Mouse (Mus musculus) brown adipose tissue, adult 24 weeks (tissue): ENCODE results near the gene Osgep. TPM values are rescaled to one million over a fixed set of nuclear protein-coding genes. Genes with fewer than 3 reads are reported as not detected.
"Not testable (repeated sequence)": the region's sequence is repeated elsewhere in the genome, so short reads cannot be mapped to it uniquely, and the experiment has no call there.

Experiments used
- H3K27ac ChIP-seq: fragments of 200-500 bp; replicated peaks from 2 replicates; pipeline ENCODE4 v1.5.1; 2012; ENCODE audit warnings: low read depth, mild to moderate bottlenecking, low read length
- H3K4me1 ChIP-seq: fragments of 200-500 bp; 2 replicates; pipeline ENCODE4 v1.6.1; 2012; ENCODE audit warnings: low read length, mixed read lengths; ENCODE audit not compliant: control insufficient read depth, insufficient read depth, insufficient read length
- H3K4me3 ChIP-seq: fragments of 200-500 bp; 2 replicates; pipeline ENCODE4 v1.5.1; 2012; ENCODE audit warnings: low read depth, mild to moderate bottlenecking, low read length, moderate library complexity; ENCODE audit not compliant: insufficient read depth
- polyA plus RNA-seq: library from polyadenylated mRNA; stranded (reverse); fragments of >200 nt; gene quantifications from 2 replicates; pipeline ENCODE4 v1.2.4, GENCODE M21; 2012; ENCODE audit not compliant: missing spikeins, insufficient read depth, insufficient read length

Osgep gene
- 59.2 and 66.9 TPM in 2 replicates for polyA plus RNA-seq

- Histone ChIP-seq H3K27ac (peak within 1 kb of the TSS; percentile 91), H3K4me3 (peak within 1 kb of the TSS; percentile 89), H3K4me1 (no peaks in the 10 kb centered on the region)
These were observed at the start of gene Osgep, which contains the start of gene Apex1 for GRCm38 (mm10) chr14:50924281-50925064. Osgep (minus strand) TSS chr14:50924893. Apex1 (plus strand) TSS chr14:50924968.

DNA sequence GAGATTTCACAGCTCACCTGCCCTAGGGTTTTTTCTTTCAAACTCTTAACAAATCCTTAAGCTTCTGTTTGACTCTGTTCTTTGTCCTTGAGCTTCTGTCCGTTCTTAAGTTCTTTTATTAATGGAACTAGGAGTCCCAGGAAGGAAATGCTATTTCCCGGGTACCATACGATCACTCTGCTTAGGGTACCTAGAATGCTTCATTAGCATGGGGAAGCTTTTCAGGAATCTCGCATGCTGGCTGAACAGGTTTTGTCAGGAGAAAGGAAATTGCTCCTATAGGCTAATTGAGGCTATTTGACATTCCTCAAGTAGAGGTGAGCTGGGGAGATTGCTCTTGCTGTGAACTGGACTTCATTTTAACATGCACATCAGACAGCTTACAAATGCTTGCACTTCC, 49.0 kb upstream of the Osgep start:
- Histone ChIP-seq H3K27ac (no peak overlapping the region), H3K4me3 (no peak overlapping the region), H3K4me1 (peaks cover 8% of the 10 kb centered on the region; the same call in 1 of the 2 replicates)

- H3K27ac ChIP-seq, H3K4me3 ChIP-seq, H3K4me1 ChIP-seq: not testable (repeated sequence)
These were observed 48.4 kb upstream of the Osgep start for GRCm38 (mm10) chr14:50973054-50973453.

DNA sequence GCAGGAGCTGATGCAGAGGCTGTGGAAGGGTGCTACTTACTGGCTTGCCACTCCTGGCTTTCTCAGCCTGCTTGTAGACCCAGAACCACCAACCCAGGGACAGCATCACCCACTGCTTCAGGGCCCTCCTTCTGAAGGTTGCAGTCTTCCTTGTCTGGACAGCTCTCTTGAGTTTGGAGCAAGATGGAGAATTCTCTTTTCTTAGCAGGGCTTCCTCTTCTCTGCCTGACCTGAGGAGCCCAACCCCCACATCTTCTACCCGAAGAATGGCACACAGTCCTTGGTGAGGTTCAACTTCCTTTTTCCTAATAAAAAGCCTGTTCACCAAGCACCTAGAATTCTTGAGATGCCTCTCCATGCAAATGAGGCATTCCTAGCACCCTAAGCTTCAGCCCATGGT, 46.1 kb upstream of the Osgep start:
- Histone ChIP-seq H3K27ac (no peak overlapping the region), H3K4me1 (peaks cover 3% of the 10 kb centered on the region; the same call in 1 of the 2 replicates), H3K4me3 (no peak overlapping the region)

DNA sequence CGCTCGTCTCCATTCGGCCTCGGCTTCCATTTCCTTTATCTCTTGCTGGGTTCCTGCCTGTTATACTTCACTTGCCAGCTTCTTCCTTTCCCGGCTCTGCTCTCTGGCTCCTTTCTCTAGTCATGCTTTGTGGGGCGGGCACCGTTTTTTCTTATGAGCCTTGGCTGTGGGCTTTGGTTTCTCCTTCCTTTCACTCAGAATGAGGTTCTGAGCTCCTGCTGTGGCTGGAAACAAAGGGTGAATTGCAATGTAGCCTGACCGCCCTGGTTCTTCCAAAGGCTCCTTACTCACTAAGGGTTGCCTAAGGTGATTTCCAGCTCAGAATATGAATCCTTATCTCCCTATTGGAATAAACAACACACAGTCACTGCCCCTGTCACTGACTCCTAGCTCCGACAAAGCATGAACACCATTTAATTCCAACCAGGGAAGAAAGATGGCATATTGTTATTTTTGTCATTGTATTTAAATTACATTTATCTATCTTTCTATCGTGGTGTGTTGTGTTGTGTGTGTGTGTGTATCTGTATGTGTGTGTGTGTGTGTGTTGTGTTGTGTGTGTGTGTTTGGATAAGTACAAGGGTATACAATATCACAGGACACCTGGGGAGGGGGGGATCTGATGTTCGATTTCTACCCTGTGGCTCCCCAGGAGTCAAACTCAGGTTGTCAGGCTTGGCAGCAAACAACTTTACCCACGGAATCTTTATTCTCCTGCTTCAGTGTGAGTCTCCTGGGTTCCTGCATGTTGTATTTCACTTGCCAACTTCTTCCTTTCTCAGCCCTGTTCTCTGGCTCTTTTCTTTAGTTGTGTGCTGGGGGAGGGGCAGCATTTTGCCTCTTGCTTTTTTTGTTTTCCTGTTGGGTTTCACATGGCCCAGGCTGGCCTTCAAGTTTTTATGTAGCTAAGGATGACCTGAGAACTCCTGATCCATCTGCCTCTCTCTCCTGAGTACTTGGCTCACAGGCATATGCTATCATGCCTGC, 45.2 kb upstream of the Osgep start:
- Histone ChIP-seq H3K27ac (peak overlapping the region; percentile 72), H3K4me1 (peaks cover 3% of the 10 kb centered on the region; the same call in 1 of the 2 replicates), H3K4me3 (no peak overlapping the region)

GRCm38 (mm10) chr14:50969041-50969440, 44.3 kb upstream of the Osgep start:
- H3K4me1 ChIP-seq, result peaks cover 3% of the 10 kb centered on the region; the same call in 1 of the 2 replicates
- H3K4me3 ChIP-seq, result no peak overlapping the region
- no peak overlapping the region for H3K27ac ChIP-seq

DNA sequence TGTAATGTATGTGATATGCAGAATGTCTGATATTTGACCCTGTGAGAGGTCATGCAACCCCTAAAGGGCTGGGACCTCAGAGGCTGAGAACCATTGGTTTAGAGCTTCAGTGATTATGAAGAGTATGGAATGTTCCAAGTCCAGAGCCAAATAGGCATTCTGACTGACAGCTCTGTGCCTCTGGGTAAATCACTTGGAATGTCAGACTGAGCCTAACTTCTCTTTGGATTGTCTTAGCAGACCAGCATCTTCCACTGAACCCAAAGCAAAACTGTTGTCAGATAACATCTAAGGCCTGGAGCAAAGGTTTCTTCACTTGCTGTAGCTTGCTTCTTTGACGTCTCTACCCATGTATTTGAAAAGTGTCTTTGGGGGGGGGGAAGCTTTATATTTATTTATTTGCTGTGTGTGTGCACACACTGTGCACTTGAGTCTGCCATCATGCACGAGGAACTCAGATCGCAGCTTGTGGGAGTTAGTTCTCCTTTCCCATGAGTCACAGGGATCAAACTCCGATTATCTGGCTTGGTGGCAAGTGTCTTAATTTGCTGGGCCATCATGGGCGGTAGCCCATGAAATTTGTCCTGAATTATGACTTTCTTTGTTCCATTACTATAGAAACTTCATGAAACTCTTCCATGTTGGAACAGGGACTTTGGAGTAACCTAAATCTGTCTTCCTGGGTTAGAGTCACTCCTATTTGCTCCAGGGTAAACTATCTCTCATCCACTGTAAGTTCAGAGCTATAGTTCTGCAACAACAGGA, 43.7 kb upstream of the Osgep start:
- peaks cover 3% of the 10 kb centered on the region; the same call in 1 of the 2 replicates for H3K4me1 ChIP-seq
- H3K4me3 ChIP-seq, result no peak overlapping the region
- H3K27ac ChIP-seq, result no peak overlapping the region

GRCm38 (mm10) chr14:50958289-50958995, 33.7 kb upstream of the Osgep start:
- H3K4me3 ChIP-seq, H3K27ac ChIP-seq, H3K4me1 ChIP-seq: not testable (repeated sequence)

DNA sequence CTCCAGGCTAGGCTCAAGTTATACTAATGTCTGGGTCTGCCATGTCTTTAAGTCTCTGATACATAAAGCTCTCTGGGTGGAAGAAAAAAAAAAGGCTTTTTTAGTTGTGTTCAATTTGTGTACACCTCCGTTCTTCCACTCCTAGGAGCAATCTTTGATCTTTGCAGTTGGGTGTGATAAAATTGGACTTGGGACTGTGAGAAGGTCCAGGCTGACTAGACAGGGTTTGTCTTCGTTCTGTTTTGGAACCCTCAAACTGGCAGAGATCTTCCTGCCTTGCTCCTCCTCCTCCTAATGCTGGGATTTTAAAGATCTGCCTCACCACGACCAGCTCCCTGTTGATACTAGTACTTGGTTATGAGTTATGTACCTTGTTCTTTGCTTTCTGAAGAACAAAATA, 32.5 kb upstream of the Osgep start:
- H3K4me3 ChIP-seq, H3K4me1 ChIP-seq: not testable (repeated sequence)
- H3K27ac ChIP-seq, result peak overlapping the region; percentile 85

GRCm38 (mm10) chr14:50956724-50957123, 32.0 kb upstream of the Osgep start:
- peak overlapping the region; percentile 85 for H3K27ac ChIP-seq
- H3K4me3 ChIP-seq, H3K4me1 ChIP-seq: not testable (repeated sequence)

DNA sequence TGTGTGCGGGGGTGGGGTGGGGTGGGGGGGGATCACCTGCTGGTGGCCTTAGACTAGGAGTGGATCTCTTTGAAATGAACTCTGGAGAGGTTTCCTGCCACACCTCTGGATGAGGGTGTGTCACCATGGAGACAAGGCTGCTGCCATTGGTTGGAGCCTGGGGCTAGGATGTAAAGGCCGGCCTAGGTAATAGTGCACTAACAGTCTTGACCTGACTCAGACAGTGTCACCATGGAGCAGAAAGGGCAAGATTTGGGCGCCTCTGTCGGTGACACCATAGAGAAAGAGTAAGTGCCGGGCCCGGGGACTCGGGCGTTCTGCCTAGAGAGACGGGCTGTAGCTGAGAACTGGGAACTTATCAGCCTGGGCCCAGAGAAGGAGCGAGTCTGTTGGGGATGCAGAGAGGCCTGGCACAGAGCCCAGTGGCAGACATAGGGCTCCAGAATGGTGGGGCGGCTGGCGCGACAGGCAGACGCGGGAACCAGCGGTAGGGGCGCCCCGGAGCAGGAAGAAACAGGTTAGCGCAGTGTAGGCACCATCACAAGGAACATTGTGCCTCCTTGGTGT, 31.3 kb upstream of the Osgep start, which contains the start of gene Pnp2:
Pnp2 (plus strand) TSS at position 51 of the 567 bp plus-strand sequence.
- H3K4me1 ChIP-seq, result not testable (repeated sequence)
- Histone ChIP-seq H3K27ac (peak within 1 kb of the TSS; percentile 85), H3K4me3 (peak within 1 kb of the TSS; percentile 40)

DNA sequence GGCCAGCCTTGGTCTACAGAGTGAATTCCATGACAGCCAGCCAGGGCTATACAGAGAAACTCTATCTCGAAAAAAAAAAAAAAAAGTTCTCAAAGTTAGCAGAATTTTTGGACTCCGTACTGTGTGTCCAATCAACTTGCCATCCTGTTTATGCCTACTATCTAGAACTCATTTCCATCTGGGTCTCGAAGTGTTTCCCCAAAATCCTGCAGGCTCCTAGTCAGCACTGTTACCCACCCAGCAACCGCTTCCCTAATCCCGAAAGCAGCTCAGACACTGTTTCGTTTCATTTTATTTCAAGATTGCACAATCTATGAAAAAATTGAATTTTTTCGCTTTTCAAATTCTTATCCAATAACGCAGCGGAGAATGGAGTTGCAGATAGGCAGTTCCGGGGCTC, 30.8 kb upstream of the Osgep start:
- peaks cover 3% of the 10 kb centered on the region; the same call in 1 of the 2 replicates for H3K4me1 ChIP-seq
- H3K27ac ChIP-seq, result peak overlapping the region; percentile 56
- 0 out of 2 replicates have a peak overlapping the region, but pooled peaks have one; percentile 13 for H3K4me3 ChIP-seq

- Histone ChIP-seq H3K4me3 (peak overlapping the region; percentile 70), H3K27ac (peak overlapping the region; percentile 78)
- H3K4me1 ChIP-seq, result not testable (repeated sequence)
These were observed 20.8 kb upstream of the Osgep start for GRCm38 (mm10) chr14:50945526-50945925.

DNA sequence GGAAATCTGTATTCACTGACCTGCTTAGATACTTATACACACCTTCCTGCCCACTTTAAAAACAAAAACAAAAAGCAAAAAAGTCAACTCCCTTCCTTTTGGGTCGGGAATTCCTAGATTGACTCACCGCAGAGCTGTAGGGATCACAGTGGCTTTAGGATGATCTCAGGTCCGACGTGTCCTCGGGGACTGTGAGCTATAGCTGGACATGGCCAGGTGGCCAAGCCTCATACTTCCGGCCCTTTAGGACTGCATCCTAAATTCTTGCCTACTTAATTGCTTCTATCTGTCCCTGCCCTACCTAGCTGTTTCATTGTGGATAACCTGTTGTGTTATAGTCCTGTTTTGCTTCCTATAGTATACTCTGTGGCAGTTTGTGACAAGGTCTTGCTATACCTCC, 20.4 kb upstream of the Osgep start:
- Histone ChIP-seq H3K27ac (peak overlapping the region; percentile 81), H3K4me3 (peak overlapping the region; percentile 70)
- not testable (repeated sequence) for H3K4me1 ChIP-seq
